Mouse (Mus musculus): Measurements from ENCODE around the gene Bud13.

- TF ChIP-seq POLR2A (IDR thresholded peaks at IDR 0.05; ENCODE audit: low read depth, low read length) (no peak), CTCF (conservative IDR thresholded peaks at IDR 0.05; ENCODE audit: insufficient read depth, insufficient read length, low read depth, low read length) (no peak)
These were observed 56.3 kb downstream of the Bud13 start for GRCm38 (mm10) chr9:46339051-46339652.

Data from kidney, adult 2 months (tissue).